In genomic region chr11:97030426-97030825, GRCm38 (mm10) we compare ENCODE assay signal across 7 mouse cellular contexts. TPM values are rescaled to one million over a fixed set of nuclear protein-coding genes. Genes with fewer than 3 reads are reported as not detected.
A peak's percentile ranks its signal among the peaks of the same experiment; 100 is the strongest.
DNase-seq lines count a peak whose midpoint lies in the region; ATAC-seq and TF ChIP-seq lines count a peak whose summit lies in the region.

No protein-coding gene starts in this region.

- peak overlapping the region; percentile 57; the same call in 1 of the 2 replicates for H3K9ac ChIP-seq in forebrain, postnatal 0 days
- peak overlapping the region; percentile 59 for H3K9ac ChIP-seq in liver, embryonic 11.5 days (ENCODE audit: low read depth, low read length)

- H3K9me3 ChIP-seq in forebrain, postnatal 0 days (ENCODE audit: low read length): no peaks in the 10 kb centered on the region
- H3K9me3 ChIP-seq in liver, embryonic 11.5 days (ENCODE audit: control insufficient read depth, low read length): no peaks in the 10 kb centered on the region

- 22% methylated on average over 15 of the region's 15 CpGs for WGBS in thymus, adult 2 months
- 18% methylated on average over 15 of the region's 15 CpGs for WGBS in forebrain, postnatal 0 days
- WGBS in liver, embryonic 11.5 days: 31% methylated on average over 15 of the region's 15 CpGs

- peak overlapping the region; percentile 65 for H3K4me3 ChIP-seq in thymus, adult 2 months (ENCODE audit: control insufficient read depth, insufficient read depth, low read length)
- H3K4me3 ChIP-seq in forebrain, postnatal 0 days (ENCODE audit: low read depth, low read length): peak overlapping the region; percentile 59
- peak overlapping the region; percentile 54 for H3K4me3 ChIP-seq in liver, embryonic 11.5 days (ENCODE audit: low read depth, low read length)

- no peak for TF ChIP-seq CTCF in thymus, adult 2 months (IDR thresholded peaks at IDR 0.05; ENCODE audit: borderline replicate concordance, control insufficient read depth, extremely low read depth, insufficient read depth, low read length, poor library complexity)
- TF ChIP-seq CTCF in forebrain, postnatal 0 days (IDR thresholded peaks at IDR 0.05; ENCODE audit: low read depth): no peak

- no peaks in the 10 kb centered on the region for H3K36me3 ChIP-seq in thymus, adult 2 months (ENCODE audit: control insufficient read depth, insufficient read depth, low read length)
- H3K36me3 ChIP-seq in forebrain, postnatal 0 days (ENCODE audit: insufficient read depth): no peaks in the 10 kb centered on the region
- H3K36me3 ChIP-seq in liver, embryonic 11.5 days (ENCODE audit: control insufficient read depth, insufficient read depth, low read length): peaks cover 6% of the 10 kb centered on the region; the same call in 1 of the 2 replicates

- TF ChIP-seq POLR2A in thymus, adult 2 months (IDR thresholded peaks at IDR 0.05; ENCODE audit: control insufficient read depth, extremely low read depth, insufficient read depth, low read length, poor library complexity): no peak

- no peak for ATAC-seq in forebrain, postnatal 0 days
- ATAC-seq in liver, embryonic 11.5 days (replicated peaks; ENCODE audit: low FRiP score): no peak

- peak overlapping the region; percentile 75 for H3K4me2 ChIP-seq in forebrain, postnatal 0 days (ENCODE audit: low read depth)
- peak overlapping the region; percentile 82 for H3K4me2 ChIP-seq in liver, embryonic 11.5 days

- no peak overlapping the region for H3K27ac ChIP-seq in thymus, adult 2 months (ENCODE audit: control insufficient read depth, insufficient read depth, low read length)
- no peak overlapping the region for H3K27ac ChIP-seq in forebrain, postnatal 0 days (ENCODE audit: low read depth, low read length)
- no peak overlapping the region for H3K27ac ChIP-seq in liver, embryonic 11.5 days (ENCODE audit: low read depth, low read length)

- DNase-seq in thymus, adult 2 months: no peak
- no peak for DNase-seq in thymus, postnatal 10 days (ENCODE audit: low spot score in 2 of 2)
- no peak for DNase-seq in forebrain, postnatal 0 days
- DNase-seq in liver, embryonic 11.5 days (ENCODE audit: low spot score): no peak
- DNase-seq in left cerebral cortex, adult 8-10 months (ENCODE audit: low spot score in 2 of 2): no peak
- DNase-seq in T-cell, adult 2 months (ENCODE audit: low spot score): no peak
- DNase-seq in layer of hippocampus, adult 9-11 months: no peak

- H3K4me1 ChIP-seq in thymus, adult 2 months (replicated peaks; ENCODE audit: control insufficient read depth, insufficient read depth, low read length): peaks cover 14% of the 10 kb centered on the region
- H3K4me1 ChIP-seq in forebrain, postnatal 0 days (ENCODE audit: insufficient read depth): peaks cover 6% of the 10 kb centered on the region; the same call in 1 of the 2 replicates
- H3K4me1 ChIP-seq in liver, embryonic 11.5 days (replicated peaks; ENCODE audit: control insufficient read depth, insufficient read depth, low read length): peaks cover 17% of the 10 kb centered on the region

- H3K27me3 ChIP-seq in thymus, adult 2 months (ENCODE audit: control insufficient read depth, insufficient read depth, low read length): no peaks in the 10 kb centered on the region
- H3K27me3 ChIP-seq in forebrain, postnatal 0 days (ENCODE audit: insufficient read depth, low read length): no peaks in the 10 kb centered on the region
- peaks cover under 1% of the 10 kb centered on the region for H3K27me3 ChIP-seq in liver, embryonic 11.5 days (replicated peaks; ENCODE audit: control insufficient read depth, insufficient read depth, low read length)

RNA-seq across cellular contexts. Expression of gene Scrn2, which starts 0.7 kb away (rescaled TPM):
- polyA plus RNA-seq in thymus, adult 2 months (2012; rRNA removed): 18.6 and 20.5 TPM in 2 replicates
- 14.8 and 17.9 TPM in 2 replicates for total RNA-seq in forebrain, postnatal 0 days (2014; rRNA removed)
- 10.2 and 11.3 TPM in 2 replicates for polyA plus RNA-seq in forebrain, postnatal 0 days (2015; fragmentation: Nextera tagmentation; extraction: Ambion mirVana)
- 16.4 and 17.6 TPM in 2 replicates for polyA plus RNA-seq in liver, embryonic 11.5 days (2014; fragmentation: Nextera tagmentation; extraction: Ambion mirVana)
- 1 to 10 TPM; 5.0 to 6.1 (median 5.4) TPM for total RNA-seq in left cerebral cortex, adult 8-10 months (2022)

RNA-seq across cellular contexts. Expression of gene Lrrc46, which starts 10.8 kb away (rescaled TPM):
- polyA plus RNA-seq in thymus, adult 2 months (2012; rRNA removed): 0.46 and 0.58 TPM in 2 replicates
- total RNA-seq in forebrain, postnatal 0 days (2014; rRNA removed): 1.0 and 1.6 TPM in 2 replicates
- 4.9 and 5.8 TPM in 2 replicates for polyA plus RNA-seq in forebrain, postnatal 0 days (2015; fragmentation: Nextera tagmentation; extraction: Ambion mirVana)
- polyA plus RNA-seq in liver, embryonic 11.5 days (2014; fragmentation: Nextera tagmentation; extraction: Ambion mirVana): 0.49 and 0.58 TPM in 2 replicates
- under 1 TPM in 3 of 4 experiments, not detected in 1; 0.28 to 0.91 (median 0.72) TPM for total RNA-seq in left cerebral cortex, adult 8-10 months (2022)

RNA-seq across cellular contexts. Expression of gene Mrpl10, which starts 10.9 kb away (rescaled TPM):
- polyA plus RNA-seq in thymus, adult 2 months (2012; rRNA removed): 90.1 and 95.4 TPM in 2 replicates
- 41.6 and 55.5 TPM in 2 replicates for total RNA-seq in forebrain, postnatal 0 days (2014; rRNA removed)
- polyA plus RNA-seq in forebrain, postnatal 0 days (2015; fragmentation: Nextera tagmentation; extraction: Ambion mirVana): 47.0 and 62.0 TPM in 2 replicates
- 86.1 and 89.7 TPM in 2 replicates for polyA plus RNA-seq in liver, embryonic 11.5 days (2014; fragmentation: Nextera tagmentation; extraction: Ambion mirVana)
- total RNA-seq in left cerebral cortex, adult 8-10 months (2022): 10 to 100 TPM; 72.0 to 83.9 (median 75.5) TPM

RNA-seq across cellular contexts. Expression of gene Sp6, which starts 17.2 kb away (rescaled TPM):
- 5.6 TPM in 2 replicates for polyA plus RNA-seq in thymus, adult 2 months (2012; rRNA removed)
- total RNA-seq in forebrain, postnatal 0 days (2014; rRNA removed): 0.85 and 0.86 TPM in 2 replicates
- 0.35 and 0.75 TPM in 2 replicates for polyA plus RNA-seq in forebrain, postnatal 0 days (2015; fragmentation: Nextera tagmentation; extraction: Ambion mirVana)
- 0.17 TPM in 1 of 2 replicates, not detected in the other for polyA plus RNA-seq in liver, embryonic 11.5 days (2014; fragmentation: Nextera tagmentation; extraction: Ambion mirVana)
- total RNA-seq in left cerebral cortex, adult 8-10 months (2022): 1 to 10 TPM; 1.1 to 2.0 (median 1.3) TPM

RNA-seq across cellular contexts. Expression of gene Osbpl7, which starts 20.0 kb away (rescaled TPM):
- polyA plus RNA-seq in thymus, adult 2 months (2012; rRNA removed): 36.7 and 37.7 TPM in 2 replicates
- total RNA-seq in forebrain, postnatal 0 days (2014; rRNA removed): 10.9 and 13.1 TPM in 2 replicates
- 7.4 and 8.3 TPM in 2 replicates for polyA plus RNA-seq in forebrain, postnatal 0 days (2015; fragmentation: Nextera tagmentation; extraction: Ambion mirVana)
- polyA plus RNA-seq in liver, embryonic 11.5 days (2014; fragmentation: Nextera tagmentation; extraction: Ambion mirVana): 4.9 and 6.1 TPM in 2 replicates
- 10 to 100 TPM; 14.1 to 19.1 (median 15.4) TPM for total RNA-seq in left cerebral cortex, adult 8-10 months (2022)
